Mouse (Mus musculus): ENCODE results near the gene Stau1.

Stau1 gene

DNA sequence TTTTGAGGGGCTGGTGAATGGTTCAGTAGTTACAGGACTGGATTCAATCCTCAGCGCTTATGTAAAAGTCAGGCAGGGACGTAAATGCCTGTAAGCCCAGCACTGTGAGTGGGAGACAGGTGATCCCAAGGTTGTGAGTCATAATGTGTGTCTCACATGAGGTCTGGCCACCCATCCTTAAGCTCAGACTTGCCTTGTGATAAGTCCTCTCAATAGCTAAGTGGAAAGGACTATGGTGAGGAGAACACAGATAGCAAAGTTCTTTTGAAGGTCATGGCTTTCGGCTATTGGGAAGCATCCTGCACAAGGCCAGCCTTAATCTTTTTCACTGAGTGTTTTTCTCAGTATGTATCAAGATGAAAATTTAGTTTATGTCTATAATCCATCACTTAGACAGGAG is 86.4 kb downstream of the Stau1 start:
- DNase-seq (ENCODE audit: low spot score): no peak

DNA sequence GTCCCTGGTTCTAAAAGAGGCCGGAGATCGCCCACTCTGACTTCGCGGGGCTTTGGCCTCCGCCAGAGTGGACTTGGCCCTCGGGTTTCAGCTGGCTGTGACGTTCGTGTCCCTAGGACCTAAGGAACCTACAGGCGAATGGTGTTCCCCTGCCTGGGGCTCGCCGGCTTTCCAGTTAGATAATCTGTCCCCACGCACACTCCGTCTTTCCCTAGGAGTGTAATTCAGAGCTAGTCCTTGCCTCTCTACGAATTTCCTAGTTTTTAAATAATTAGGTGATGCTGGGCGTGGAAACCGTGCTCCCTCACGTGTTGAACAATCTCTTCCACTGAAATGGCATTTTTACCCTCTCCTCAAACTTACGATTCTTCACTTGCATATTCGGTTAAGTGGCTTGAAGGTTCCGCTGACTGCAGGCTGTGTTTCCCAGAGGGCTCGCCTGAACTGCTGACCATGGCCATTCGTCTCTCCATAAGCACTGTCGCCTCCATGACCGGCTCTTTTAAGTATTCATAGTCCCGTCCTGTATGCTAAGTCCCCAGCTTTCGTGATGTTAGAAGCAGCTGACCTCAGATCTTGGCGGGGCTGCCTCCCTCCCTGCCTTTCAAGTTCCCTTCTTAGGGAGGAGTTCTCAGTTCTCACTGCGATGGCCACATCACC is 89.4 kb downstream of the Stau1 start:
- DNase-seq (ENCODE audit: low spot score): no peak

DNA sequence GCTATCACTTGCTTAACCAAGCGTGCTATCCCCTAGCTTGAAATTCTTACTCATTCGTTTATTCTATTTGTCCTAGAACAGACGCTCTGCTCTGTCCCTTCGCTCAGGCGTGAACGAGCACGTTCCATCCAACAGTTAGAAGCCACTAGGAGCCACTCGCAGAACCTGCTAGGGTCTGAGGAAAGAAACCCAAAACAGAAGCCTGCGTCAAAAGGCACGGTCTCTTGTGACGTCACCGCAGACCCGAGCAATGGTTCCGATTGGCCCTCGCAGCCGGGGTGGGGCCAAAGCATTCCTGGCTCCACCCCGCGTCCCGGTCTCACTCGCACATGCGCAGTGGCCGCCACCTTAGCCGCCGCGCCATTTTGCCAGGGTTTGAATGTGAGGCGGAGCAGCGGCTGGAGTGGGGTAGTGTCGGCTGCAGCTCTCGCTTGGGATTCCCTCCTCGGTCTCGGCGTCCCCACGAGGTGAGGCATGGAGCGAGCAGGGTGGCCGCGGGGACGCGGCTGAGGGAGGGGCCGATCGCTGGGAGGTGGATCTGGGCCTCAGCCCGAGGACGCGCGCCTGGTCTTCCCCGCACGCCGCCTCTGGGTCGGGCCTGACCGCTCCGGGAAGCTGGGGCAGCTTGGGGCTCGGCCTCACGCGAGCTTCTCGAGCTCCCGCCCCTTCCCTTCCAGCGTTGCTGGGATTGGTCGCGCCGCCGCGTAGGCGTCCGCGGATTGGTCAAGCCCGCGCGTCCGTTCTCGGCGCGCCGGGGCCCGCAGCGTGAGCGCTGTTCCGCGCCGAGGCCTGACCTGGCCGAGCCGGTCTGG is 90.2 kb downstream of the Stau1 start, which contains the start of gene Cse1l:
Gene Cse1l (plus strand): TSS at position 330 of the 812 bp plus-strand sequence.
- peak; percentile 98 for DNase-seq (ENCODE audit: low spot score)

DNA sequence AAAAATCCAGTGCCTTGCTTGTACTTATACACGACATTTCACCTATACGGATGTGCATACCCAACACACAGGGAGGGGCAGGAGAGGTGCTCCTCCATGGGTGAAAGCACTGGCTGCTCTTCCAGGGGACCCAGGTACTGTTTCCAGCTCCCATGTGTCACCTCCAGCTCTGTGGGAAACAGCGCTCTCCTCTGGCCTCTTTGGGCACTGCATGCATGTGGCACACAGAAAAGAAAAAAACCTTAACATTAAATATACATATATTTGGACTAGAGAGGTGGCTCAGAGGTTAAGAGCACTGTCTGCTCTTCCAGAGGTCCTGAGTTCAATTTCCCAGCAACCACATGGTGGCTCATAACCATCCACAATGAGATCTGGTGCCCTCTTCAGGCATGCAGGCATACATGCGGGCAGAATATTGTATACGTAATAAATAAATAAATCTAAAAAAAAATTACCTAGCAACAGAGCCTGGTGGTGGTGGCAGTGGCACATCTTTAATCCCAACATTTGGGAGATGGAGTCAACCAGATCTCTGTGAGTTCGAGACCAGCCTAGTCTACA is 92.3 kb downstream of the Stau1 start:
- no peak for DNase-seq (ENCODE audit: low spot score)

DNA sequence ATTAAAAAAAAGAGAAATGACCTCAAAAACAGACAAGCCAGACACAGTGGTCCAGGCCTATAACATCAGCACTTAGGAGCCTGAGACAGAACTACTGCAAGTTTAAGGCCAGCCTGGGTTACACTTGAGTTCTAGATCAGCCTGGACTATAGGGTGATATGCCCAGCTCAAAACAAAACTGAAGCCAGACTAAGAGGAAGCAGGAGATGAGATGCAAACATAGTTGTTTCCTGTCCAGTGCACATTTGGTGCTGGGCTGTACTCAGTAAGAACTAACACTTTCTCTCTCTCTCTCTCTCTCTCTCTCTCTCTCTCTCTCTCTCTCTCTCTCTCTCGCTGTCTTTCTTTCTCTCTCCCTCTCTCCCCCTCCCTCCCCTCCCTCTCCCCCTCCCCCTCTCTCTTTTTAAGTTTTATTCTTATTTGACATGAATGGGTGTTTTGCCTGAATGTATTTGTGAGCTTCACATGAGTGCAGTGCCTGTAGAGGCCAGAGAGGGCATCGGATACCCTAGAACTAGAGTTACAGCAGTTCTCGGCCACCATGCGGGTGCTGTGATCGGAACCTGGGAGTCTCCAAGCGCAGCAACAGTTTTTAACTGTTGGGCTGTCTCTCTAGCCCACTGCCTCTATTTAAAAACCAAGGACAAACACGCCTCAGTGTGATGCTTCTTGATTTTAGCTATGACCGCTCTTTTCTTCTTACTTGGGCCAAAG is 95.2 kb downstream of the Stau1 start:
- no peak for DNase-seq (ENCODE audit: low spot score)

DNA sequence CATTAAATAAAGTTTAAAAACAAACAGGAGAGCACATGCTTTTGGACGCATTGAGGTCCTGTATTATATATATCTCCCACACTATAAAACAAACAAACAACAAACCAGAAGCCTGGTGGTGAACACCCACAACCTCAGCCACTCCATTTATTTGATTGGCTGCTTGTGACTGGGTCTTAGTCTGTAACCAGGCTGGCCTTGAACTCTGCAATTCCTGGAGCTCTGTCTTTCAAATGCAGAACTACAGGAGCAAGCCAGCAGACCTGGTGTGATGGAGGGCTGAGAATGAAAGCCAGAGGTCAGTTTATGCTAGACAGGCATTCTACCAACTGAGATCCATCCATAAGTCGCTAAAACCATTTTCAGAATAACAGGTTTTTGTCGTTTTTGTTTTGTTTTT is 96.4 kb downstream of the Stau1 start:
- DNase-seq (ENCODE audit: low spot score): no peak

DNA sequence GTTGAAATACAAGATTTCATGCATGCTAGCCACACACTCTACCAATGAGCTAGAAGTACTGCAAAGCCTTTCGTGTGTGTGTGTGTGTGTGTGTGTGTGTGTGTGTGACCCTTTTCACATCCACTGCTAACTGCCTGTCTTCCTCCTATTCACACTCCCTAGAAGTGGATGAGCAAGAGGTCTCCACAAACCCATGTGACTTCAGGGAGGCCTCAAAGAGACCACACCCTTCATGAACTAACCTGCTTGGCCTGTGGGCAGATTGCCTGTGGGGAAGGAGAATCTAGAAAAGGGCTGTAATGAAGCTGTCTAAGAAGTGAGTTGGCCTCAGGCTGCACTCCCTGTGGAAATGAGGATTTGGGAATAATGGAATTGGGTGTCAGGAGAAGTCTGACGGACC is 96.9 kb downstream of the Stau1 start:
- DNase-seq (ENCODE audit: low spot score): no peak
